Mouse (Mus musculus): ENCODE measurements around the gene Pfdn4.
"Not testable (repeated sequence)": the region's sequence is repeated elsewhere in the genome, so short reads cannot be mapped to it uniquely, and the experiment has no call there.

Gene Pfdn4

GRCm38 (mm10) chr2:170496154-170496930 lies at the start of gene Pfdn4:
Gene Pfdn4 (plus strand): TSS chr2:170496428.
- DNase-seq (ENCODE audit: low read depth, low spot score), result no peak

GRCm38 (mm10) chr2:170446843-170447383 lies 49.3 kb upstream of the Pfdn4 start:
- no peak for DNase-seq (ENCODE audit: low read depth, low spot score)

- DNase-seq (ENCODE audit: low read depth, low spot score), result no peak
Measured at GRCm38 (mm10) chr2:170447651-170448050, 48.6 kb upstream of the Pfdn4 start.

- peak; percentile 36 for DNase-seq (ENCODE audit: low read depth, low spot score)
Measured at GRCm38 (mm10) chr2:170450933-170451332, 45.3 kb upstream of the Pfdn4 start.

- not testable (repeated sequence) for DNase-seq (ENCODE audit: low read depth, low spot score)
Measured at GRCm38 (mm10) chr2:170453809-170454208, 42.4 kb upstream of the Pfdn4 start.

GRCm38 (mm10) chr2:170459183-170459582 lies 37.0 kb upstream of the Pfdn4 start:
- no peak for DNase-seq (ENCODE audit: low read depth, low spot score)

GRCm38 (mm10) chr2:170459805-170460204 lies 36.4 kb upstream of the Pfdn4 start:
- no peak for DNase-seq (ENCODE audit: low read depth, low spot score)

GRCm38 (mm10) chr2:170461652-170462051 lies 34.6 kb upstream of the Pfdn4 start:
- DNase-seq (ENCODE audit: low read depth, low spot score), result no peak

- no peak for DNase-seq (ENCODE audit: low read depth, low spot score)
Measured at GRCm38 (mm10) chr2:170464817-170465216, 31.4 kb upstream of the Pfdn4 start.

GRCm38 (mm10) chr2:170468009-170468408 lies 28.2 kb upstream of the Pfdn4 start:
- DNase-seq (ENCODE audit: low read depth, low spot score), result peak; percentile 45

- peak; percentile 26 for DNase-seq (ENCODE audit: low read depth, low spot score)
Measured at GRCm38 (mm10) chr2:170469616-170470308, 26.5 kb upstream of the Pfdn4 start.

GRCm38 (mm10) chr2:170470591-170470990 lies 25.6 kb upstream of the Pfdn4 start:
- DNase-seq (ENCODE audit: low read depth, low spot score), result no peak

GRCm38 (mm10) chr2:170474125-170474524 lies 22.1 kb upstream of the Pfdn4 start:
- DNase-seq (ENCODE audit: low read depth, low spot score), result no peak

- DNase-seq (ENCODE audit: low read depth, low spot score), result no peak
Measured at GRCm38 (mm10) chr2:170475164-170475563, 21.1 kb upstream of the Pfdn4 start.

- no peak for DNase-seq (ENCODE audit: low read depth, low spot score)
Measured at GRCm38 (mm10) chr2:170476215-170476614, 20.0 kb upstream of the Pfdn4 start.

- no peak for DNase-seq (ENCODE audit: low read depth, low spot score)
Measured at GRCm38 (mm10) chr2:170476643-170477042, 19.6 kb upstream of the Pfdn4 start.

- no peak for DNase-seq (ENCODE audit: low read depth, low spot score)
Measured at GRCm38 (mm10) chr2:170482019-170482540, 14.1 kb upstream of the Pfdn4 start.

- DNase-seq (ENCODE audit: low read depth, low spot score), result no peak
Measured at GRCm38 (mm10) chr2:170483914-170484313, 12.3 kb upstream of the Pfdn4 start.

GRCm38 (mm10) chr2:170487202-170487601 lies 9.0 kb upstream of the Pfdn4 start:
- no peak for DNase-seq (ENCODE audit: low read depth, low spot score)

- no peak for DNase-seq (ENCODE audit: low read depth, low spot score)
Measured at GRCm38 (mm10) chr2:170487890-170488502, 8.2 kb upstream of the Pfdn4 start.

- no peak for DNase-seq (ENCODE audit: low read depth, low spot score)
Measured at GRCm38 (mm10) chr2:170494784-170495710, 1.2 kb upstream of the Pfdn4 start.

Data from WW6 (cell line).